Mouse (Mus musculus): ENCODE measurements around the gene Plekhs1. TPM values are rescaled to one million over a fixed set of nuclear protein-coding genes. Genes with fewer than 3 reads are reported as not detected.
A peak's percentile ranks its signal among the peaks of the same experiment; 100 is the strongest.

Gene Plekhs1
- 0.18 TPM in 2 replicates for polyA plus RNA-seq (2016; fragmentation: Nextera tagmentation; extraction: Ambion mirVana)

DNA sequence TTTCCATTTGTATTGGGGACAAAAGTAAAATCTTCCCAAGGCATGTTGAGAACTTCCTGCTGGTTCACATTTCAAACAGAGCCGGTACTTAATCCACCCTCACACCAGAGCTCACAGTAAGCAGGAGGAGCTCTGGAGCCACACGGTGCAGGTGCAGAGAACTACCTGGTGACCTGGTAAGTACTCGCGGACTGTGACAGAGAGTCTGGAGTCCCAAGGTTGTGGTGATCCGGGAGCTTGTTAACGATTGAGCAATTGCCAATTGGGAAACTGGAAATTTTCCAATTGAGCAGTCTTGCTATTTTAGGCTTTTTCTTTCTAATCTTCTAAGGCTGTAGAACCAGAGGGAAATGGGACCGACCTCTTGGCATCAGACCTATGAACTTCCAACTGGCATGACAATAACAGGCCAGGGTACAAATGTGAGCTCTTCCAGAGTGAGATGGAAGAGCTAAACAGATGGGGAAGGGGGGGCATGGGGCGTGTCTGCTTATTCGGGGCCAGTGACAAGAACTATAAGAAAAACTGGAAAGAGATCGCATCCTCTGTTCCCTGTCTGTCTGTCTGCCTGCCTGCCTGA is at the start of gene Plekhs1:
Plekhs1 (plus strand) TSS at position 119 of the 580 bp plus-strand sequence.
- Histone ChIP-seq H3K4me1 (no peaks in the 10 kb centered on the region), H3K9ac (no peak within 1 kb of the TSS), H3K27ac (no peak within 1 kb of the TSS), H3K4me2 (replicated peaks) (no peak within 1 kb of the TSS), H3K4me3 (no peak within 1 kb of the TSS), H3K36me3 (no peaks in the 10 kb centered on the region), H3K27me3 (no peaks in the 10 kb centered on the region), H3K9me3 (replicated peaks) (no peaks in the 10 kb centered on the region)
- 76% methylated on average over 10 of the region's 10 CpGs for WGBS
- ATAC-seq (ENCODE audit: low FRiP score), result no peak

DNA sequence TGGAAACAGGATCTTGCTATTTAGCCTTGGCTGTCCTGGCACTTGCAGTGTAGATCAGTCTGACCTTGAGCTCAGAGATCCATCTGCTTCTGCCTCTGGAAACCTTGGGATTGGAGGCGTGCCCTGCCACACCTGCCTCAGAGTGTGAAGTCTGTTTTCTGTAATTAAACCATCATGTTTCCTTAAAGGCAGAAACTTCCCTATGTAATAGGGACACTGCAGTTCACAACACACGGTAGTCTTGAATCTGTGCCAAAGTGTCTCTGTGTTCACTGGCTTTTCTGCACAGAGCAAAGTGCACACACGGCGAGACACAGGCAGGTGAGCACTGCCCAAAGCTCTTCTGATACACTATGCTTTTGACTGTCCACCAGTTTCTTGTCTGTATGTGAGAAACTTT is 43.0 kb upstream of the Plekhs1 start:
- no peak overlapping the region for H3K4me3 ChIP-seq
- no peak overlapping the region for H3K9ac ChIP-seq
- H3K36me3 ChIP-seq, result no peaks in the 10 kb centered on the region
- peaks cover 5% of the 10 kb centered on the region for H3K4me1 ChIP-seq
- no peaks in the 10 kb centered on the region for H3K27me3 ChIP-seq
- H3K4me2 ChIP-seq (replicated peaks), result no peak overlapping the region
- 92% methylated on average over 4 of the region's 4 CpGs for WGBS
- H3K9me3 ChIP-seq (replicated peaks), result no peaks in the 10 kb centered on the region
- ATAC-seq (ENCODE audit: low FRiP score), result no peak
- no peak overlapping the region for H3K27ac ChIP-seq

DNA sequence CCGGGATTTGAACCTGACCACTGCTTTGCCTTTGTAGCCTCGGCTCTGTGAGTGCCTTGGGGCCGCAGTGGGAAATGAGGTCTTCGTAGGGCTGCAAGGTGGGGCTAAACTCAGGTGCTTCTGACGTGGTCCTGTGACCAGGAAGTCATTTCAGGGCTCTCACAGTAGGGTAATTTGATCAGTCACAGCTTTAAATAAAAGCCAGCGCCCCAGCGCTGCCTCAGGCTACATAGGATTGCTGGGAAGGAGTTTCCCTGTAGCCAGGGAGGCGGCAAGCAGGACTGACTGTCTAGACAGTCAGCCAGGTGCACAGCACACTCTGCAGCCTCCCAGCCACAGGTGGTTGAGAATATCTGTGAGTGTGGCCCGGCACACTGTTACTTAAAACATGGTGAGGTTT is 42.0 kb upstream of the Plekhs1 start:
- Histone ChIP-seq H3K4me1 (peaks cover 10% of the 10 kb centered on the region), H3K4me2 (replicated peaks) (no peak overlapping the region), H3K27ac (no peak overlapping the region), H3K9me3 (replicated peaks) (no peaks in the 10 kb centered on the region), H3K27me3 (no peaks in the 10 kb centered on the region), H3K9ac (no peak overlapping the region), H3K4me3 (no peak overlapping the region), H3K36me3 (no peaks in the 10 kb centered on the region)
- no peak for ATAC-seq (ENCODE audit: low FRiP score)
- WGBS, result 70% methylated on average over 9 of the region's 9 CpGs

DNA sequence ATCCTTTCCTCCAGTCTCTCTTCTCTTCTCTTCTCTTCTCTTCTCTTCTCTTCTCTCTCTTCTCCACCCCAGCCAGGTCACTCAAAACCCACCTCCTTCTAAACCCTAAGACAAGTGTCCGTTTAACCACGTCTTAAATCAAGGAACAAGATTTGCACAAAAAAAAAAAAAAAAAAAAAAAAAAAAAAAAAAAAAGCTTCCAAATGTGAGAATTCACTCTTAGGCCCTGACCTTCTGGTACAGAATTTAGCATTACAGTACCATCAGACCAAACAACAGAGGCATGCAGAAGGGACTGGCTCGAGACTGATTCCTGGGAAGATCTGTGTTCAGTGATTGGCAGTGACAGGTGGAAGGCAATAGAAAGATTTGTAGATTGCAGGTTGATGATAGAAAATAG is 41.1 kb upstream of the Plekhs1 start:
- peaks cover 10% of the 10 kb centered on the region for H3K4me1 ChIP-seq
- no peak overlapping the region for H3K4me2 ChIP-seq (replicated peaks)
- H3K36me3 ChIP-seq, result no peaks in the 10 kb centered on the region
- H3K27me3 ChIP-seq, result no peaks in the 10 kb centered on the region
- H3K27ac ChIP-seq, result no peak overlapping the region
- no peak for ATAC-seq (ENCODE audit: low FRiP score)
- H3K9me3 ChIP-seq (replicated peaks), result no peaks in the 10 kb centered on the region
- no peak overlapping the region for H3K9ac ChIP-seq
- no peak overlapping the region for H3K4me3 ChIP-seq
- 93% methylated on average over 3 of the region's 3 CpGs for WGBS

DNA sequence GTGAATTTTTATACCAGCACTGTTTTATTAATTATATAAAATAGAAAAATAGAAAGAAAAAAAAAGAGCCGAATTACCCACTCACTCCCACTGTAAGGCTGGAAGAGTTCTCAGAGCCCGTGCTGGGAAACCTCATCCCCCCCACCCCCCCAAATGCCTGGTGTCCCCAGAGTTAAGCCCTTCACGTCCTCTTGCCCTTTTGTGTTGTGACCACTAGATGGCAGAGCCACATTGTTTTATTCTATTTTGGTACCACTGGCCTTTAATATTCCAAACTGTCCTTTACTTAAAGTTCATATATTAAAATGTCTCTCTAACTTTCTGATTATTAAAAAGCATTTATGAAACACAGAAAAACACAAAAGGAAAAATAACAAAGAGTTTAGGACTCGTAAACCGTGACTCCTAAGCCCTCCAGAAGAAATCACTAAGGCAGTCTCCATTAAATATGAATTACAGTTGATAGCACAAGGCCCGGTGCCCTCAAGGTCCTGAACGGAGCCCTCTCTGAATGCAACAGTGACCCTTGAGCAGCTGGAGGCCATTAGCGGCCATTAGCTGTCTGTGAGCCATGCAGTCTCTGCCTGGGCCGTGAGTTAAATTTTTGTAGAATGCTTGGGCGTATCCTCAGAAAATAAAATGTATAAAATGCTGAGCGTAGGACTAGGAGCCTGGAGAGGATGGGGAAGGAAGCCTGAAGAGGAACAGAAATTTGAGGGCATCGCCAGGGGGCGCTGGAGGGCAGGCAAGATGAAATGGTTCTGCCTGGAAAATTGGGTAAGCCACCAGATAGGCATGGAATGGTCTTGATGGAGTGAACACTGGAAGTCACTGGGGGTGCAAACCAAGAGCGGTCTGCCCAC is 38.7 kb upstream of the Plekhs1 start:
- Histone ChIP-seq H3K4me1 (peaks cover 10% of the 10 kb centered on the region), H3K27me3 (no peaks in the 10 kb centered on the region), H3K27ac (no peak overlapping the region), H3K9me3 (replicated peaks) (no peaks in the 10 kb centered on the region), H3K4me2 (replicated peaks) (peak overlapping the region; percentile 5; the same call in 1 of the 2 replicates), H3K9ac (no peak overlapping the region), H3K4me3 (no peak overlapping the region), H3K36me3 (no peaks in the 10 kb centered on the region)
- ATAC-seq (ENCODE audit: low FRiP score), result no peak
- 30% methylated on average over 14 of the region's 14 CpGs for WGBS

DNA sequence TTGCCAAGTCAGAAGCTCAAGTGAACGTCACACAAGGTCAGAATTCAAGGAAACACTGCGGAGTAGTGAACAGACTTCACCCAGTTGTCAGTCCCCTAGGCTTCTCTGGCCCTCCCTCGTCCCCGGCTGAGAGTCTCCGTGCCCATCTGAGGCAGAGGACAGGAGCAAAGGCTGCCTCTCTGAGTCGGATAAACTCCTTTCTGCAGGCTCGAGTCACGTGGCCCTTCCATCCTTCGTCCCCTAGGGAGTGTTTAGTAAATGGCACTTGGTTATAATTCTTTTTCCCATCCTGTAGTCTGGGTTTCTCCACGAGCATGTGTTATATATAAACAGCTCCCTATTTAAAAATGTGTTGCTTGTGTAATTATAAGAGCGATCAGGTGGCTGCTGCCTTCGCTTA is 38.1 kb upstream of the Plekhs1 start:
- no peak overlapping the region for H3K9ac ChIP-seq
- 57% methylated on average over 12 of the region's 12 CpGs for WGBS
- no peak overlapping the region for H3K27ac ChIP-seq
- H3K4me1 ChIP-seq, result peaks cover 10% of the 10 kb centered on the region
- no peaks in the 10 kb centered on the region for H3K9me3 ChIP-seq (replicated peaks)
- H3K4me2 ChIP-seq (replicated peaks), result 0 out of 2 replicates have a peak overlapping the region, but pooled peaks have one; percentile 4
- no peaks in the 10 kb centered on the region for H3K27me3 ChIP-seq
- no peaks in the 10 kb centered on the region for H3K36me3 ChIP-seq
- H3K4me3 ChIP-seq, result no peak overlapping the region
- ATAC-seq (ENCODE audit: low FRiP score), result no peak

DNA sequence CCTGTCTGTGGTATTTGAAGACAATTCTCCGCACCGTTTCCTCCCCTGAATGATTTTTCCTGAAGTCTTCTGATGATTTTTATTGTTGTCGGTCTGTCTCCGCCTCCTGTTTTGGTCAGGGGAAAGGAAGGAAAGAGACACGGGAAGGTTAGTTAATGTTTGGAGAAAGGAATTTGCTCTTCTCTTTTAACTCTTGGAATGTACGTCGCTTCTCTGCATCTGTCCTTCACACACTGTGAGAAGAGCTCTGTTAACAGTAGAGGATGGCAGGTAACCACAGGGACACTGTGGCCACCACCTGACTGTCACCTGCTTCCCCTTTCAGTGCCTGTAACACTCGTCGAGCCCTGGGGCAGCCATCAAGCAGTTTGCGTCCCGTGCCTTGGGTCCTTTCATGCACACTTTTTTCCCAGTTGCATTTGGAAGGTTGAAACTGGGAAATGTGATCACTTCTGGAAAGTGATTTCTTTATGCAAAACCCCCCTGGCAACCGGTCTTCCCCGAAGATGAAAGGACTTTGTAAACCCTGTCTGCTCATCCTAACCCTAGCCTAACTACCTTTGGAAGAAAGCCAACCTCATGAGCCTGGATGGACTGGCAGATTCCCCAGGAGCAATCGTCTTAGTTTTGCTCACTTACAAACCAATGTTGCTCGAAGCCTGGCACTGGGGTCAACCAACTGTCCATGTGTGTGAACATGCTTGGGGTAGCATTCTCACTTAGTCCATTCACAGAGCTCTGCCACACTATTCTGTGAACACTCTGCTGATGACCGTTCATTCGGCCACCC is 36.6 kb upstream of the Plekhs1 start:
- Histone ChIP-seq H3K36me3 (no peaks in the 10 kb centered on the region), H3K9me3 (replicated peaks) (no peaks in the 10 kb centered on the region), H3K4me2 (replicated peaks) (no peak overlapping the region), H3K4me3 (no peak overlapping the region), H3K9ac (no peak overlapping the region), H3K27me3 (no peaks in the 10 kb centered on the region), H3K27ac (no peak overlapping the region), H3K4me1 (peaks cover 10% of the 10 kb centered on the region)
- WGBS, result 76% methylated on average over 17 of the region's 17 CpGs
- ATAC-seq (ENCODE audit: low FRiP score), result no peak

DNA sequence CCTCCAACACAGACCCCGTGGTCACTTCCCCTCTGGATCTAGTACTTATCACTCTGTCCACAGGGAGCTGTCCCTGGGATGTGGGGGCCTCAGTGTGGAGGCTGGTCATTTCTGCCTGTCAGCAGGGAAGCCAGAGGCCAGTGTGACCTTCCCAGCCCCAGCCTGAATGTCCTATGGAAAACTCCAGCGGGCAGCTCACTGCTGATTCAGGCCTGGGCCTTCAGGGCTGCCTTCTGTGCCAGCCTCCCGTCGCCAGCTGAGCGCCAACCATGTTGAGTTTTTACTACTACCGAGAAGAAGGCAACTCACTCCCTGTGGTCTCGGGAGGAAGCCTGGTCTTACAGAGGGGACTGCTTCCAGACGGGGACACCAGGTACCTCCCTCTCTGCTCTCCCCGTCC is 35.9 kb upstream of the Plekhs1 start:
- no peak overlapping the region for H3K9ac ChIP-seq
- H3K27ac ChIP-seq, result no peak overlapping the region
- no peak for ATAC-seq (ENCODE audit: low FRiP score)

DNA sequence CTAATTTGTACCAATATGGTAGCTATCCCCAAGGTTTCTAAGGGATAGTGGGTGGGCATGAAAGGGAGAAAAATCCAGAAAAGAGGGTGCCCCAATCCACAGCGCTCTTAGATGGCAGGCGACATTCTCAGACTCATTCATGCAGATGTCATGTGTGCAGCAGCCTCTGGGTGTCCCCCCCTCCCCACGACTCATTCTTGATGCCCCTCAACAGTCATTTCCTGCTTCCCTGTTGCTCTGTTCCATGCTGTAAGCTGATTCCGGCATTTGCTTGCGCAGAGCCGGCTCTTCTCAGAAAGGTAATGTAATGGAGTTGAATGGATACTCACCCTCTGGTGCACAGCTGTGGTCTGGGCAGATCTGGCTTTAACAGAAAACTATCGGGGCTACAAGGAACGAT is 31.1 kb upstream of the Plekhs1 start:
- Histone ChIP-seq H3K4me3 (no peak overlapping the region), H3K9me3 (replicated peaks) (no peaks in the 10 kb centered on the region), H3K36me3 (no peaks in the 10 kb centered on the region), H3K27me3 (no peaks in the 10 kb centered on the region), H3K9ac (no peak overlapping the region), H3K4me1 (peaks cover 2% of the 10 kb centered on the region; the same call in 1 of the 2 replicates), H3K27ac (no peak overlapping the region), H3K4me2 (replicated peaks) (no peak overlapping the region)
- 69% methylated on average over 8 of the region's 8 CpGs for WGBS
- ATAC-seq (ENCODE audit: low FRiP score), result no peak

More for the DNA sequence above, 35.9 kb upstream of the Plekhs1 start:
- Histone ChIP-seq H3K27me3 (no peaks in the 10 kb centered on the region), H3K9me3 (replicated peaks) (no peaks in the 10 kb centered on the region), H3K4me3 (no peak overlapping the region), H3K4me1 (peaks cover 10% of the 10 kb centered on the region), H3K4me2 (replicated peaks) (no peak overlapping the region), H3K36me3 (no peaks in the 10 kb centered on the region)
- WGBS, result 56% methylated on average over 9 of the region's 9 CpGs

DNA sequence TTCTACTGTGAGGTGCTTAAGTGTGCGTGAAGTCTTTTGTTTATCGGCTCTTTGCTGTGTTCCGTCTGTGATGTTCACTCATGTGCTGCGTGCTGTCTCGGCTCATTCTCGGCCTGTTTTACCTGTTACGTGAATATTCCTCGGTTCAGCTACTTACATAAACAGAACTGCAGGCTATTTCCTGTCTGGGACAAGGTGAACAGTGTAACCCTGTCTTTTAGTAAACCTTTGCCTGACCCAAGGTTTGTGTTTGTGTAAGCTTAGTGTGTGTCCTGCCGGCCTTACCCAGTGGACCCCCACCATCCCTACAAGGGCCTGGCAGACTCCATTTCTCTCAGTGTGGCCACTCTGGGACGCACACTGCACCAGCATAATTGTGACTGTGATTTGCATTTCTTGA is 28.7 kb upstream of the Plekhs1 start:
- Histone ChIP-seq H3K9ac (no peak overlapping the region), H3K4me3 (no peak overlapping the region), H3K27me3 (no peaks in the 10 kb centered on the region), H3K4me2 (replicated peaks) (no peak overlapping the region), H3K4me1 (peaks cover 4% of the 10 kb centered on the region; the same call in 1 of the 2 replicates), H3K9me3 (replicated peaks) (no peaks in the 10 kb centered on the region), H3K27ac (no peak overlapping the region), H3K36me3 (no peaks in the 10 kb centered on the region)
- ATAC-seq (ENCODE audit: low FRiP score), result no peak
- 72% methylated on average over 10 of the region's 10 CpGs for WGBS

DNA sequence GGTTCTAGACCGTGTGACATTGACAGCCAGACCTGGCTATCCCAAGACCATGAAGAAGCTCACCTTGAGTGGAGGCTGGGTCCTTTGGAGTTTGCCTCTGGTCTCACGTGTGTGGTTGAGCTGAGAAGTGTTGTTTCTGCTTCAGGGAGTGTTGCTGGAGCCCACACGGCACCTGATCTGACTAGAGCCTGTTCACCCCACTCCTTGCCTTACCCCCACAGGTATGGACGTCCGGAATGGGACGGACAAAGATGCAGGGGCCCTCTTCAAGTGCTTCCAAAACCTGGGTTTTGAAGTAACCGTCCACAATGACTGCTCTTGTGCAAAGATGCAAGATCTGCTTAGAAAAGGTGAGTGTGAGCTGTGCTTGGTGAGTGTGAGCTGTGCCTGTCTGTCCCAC is 27.9 kb upstream of the Plekhs1 start:
- H3K9ac ChIP-seq, result no peak overlapping the region
- 94% methylated on average over 7 of the region's 7 CpGs for whole genome bisulfite sequencing
- peaks cover 4% of the 10 kb centered on the region; the same call in 1 of the 2 replicates for H3K4me1 ChIP-seq
- H3K4me2 ChIP-seq (replicated peaks), result no peak overlapping the region
- no peaks in the 10 kb centered on the region for H3K36me3 ChIP-seq
- H3K27ac ChIP-seq, result no peak overlapping the region
- no peaks in the 10 kb centered on the region for H3K9me3 ChIP-seq (replicated peaks)
- H3K4me3 ChIP-seq, result no peak overlapping the region
- no peaks in the 10 kb centered on the region for H3K27me3 ChIP-seq
- ATAC-seq (ENCODE audit: low FRiP score), result no peak

DNA sequence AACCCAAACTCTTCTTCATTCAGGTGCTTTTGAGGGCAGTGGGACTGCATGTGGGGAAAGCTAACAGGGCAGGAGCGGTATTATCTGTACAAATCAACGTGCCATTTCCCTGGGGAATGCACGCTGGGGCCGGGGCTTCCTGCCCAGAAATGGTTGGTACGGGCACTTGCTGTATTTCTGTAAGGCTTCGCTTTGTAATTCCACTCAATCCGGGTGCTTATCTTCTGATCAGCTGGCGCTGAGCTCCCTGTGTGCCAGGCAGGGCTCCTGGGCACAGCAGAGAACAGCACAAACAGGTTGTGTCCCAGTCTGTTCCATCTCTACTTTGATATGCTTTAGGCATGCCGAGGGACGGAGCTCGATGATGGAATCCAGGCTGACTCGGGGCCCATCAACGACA is 25.1 kb upstream of the Plekhs1 start:
- 86% methylated on average over 13 of the region's 13 CpGs for WGBS
- Histone ChIP-seq H3K9ac (no peak overlapping the region), H3K4me1 (peaks cover 4% of the 10 kb centered on the region; the same call in 1 of the 2 replicates), H3K27ac (no peak overlapping the region), H3K4me3 (no peak overlapping the region), H3K27me3 (no peaks in the 10 kb centered on the region), H3K36me3 (no peaks in the 10 kb centered on the region), H3K9me3 (replicated peaks) (no peaks in the 10 kb centered on the region), H3K4me2 (replicated peaks) (no peak overlapping the region)
- ATAC-seq (ENCODE audit: low FRiP score), result no peak

Data from hindbrain, embryonic 12.5 days (tissue).